Mouse (Mus musculus) mouse embryonic stem cell (cell line): ENCODE measurements around the gene Nupr1.

Experiments used
- in situ Hi-C, 2 experiments: fragments of 300-500 bp; cut with MboI; formaldehyde crosslinking; loops; 1 replicate in 1 of 2; 3 replicates in 1 of 2; pipeline ENCODE4 v1.14.3; 2019 to 2020; ENCODE audit warnings: low sequenced_read_pairs in 2 of 2, low pct_unique_long_range_greater_than_20kb in 1 of 2, mixed read lengths in 1 of 2; ENCODE audit not compliant: unreplicated experiment in 1 of 2

Nupr1 gene

DNA sequence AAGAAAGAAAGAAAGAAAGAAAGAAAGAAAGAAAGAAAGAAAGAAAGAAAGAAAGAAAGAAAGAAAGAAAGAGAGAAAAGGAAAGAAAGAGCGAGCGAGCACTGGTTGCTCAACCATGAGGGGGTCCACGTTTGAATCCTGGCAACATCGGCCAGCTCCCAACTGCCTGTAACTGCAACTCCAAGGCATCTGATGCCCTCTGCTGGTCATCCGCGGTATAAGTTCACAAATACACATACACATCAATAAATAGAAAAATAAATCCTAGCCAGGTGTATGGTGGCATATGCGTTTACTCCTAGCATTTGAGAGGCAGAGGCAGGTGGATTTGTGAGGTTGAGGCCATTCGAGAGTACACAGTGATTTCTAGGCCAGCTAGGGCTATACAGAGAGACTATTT is 53.7 kb downstream of the Nupr1 start:
- in situ Hi-C loops = no loop called here
